Mouse (Mus musculus): Measurements from ENCODE around the gene Dock11.

Gene Dock11

DNA sequence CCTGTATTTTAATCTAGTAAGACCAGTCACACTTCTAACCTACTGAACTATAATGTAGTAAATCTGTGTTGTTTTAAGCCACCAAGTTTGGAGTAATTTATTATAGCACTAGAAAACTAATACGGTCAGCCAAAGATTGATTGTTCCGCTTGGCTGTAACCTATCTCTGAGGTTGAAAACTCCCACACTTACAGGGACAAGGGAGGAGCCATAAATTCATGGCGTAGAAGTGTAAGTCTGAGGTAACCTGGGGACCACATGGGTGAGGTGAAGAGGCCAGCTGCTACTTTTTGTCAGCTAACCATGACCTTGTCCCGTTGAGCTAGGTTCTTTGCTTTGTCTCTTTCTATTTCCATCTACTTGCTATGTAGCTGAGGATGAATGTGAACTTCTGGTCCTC, 61.5 kb downstream of the Dock11 start:
- DNase-seq (ENCODE audit: low spot score in 2 of 2) = no peak

DNA sequence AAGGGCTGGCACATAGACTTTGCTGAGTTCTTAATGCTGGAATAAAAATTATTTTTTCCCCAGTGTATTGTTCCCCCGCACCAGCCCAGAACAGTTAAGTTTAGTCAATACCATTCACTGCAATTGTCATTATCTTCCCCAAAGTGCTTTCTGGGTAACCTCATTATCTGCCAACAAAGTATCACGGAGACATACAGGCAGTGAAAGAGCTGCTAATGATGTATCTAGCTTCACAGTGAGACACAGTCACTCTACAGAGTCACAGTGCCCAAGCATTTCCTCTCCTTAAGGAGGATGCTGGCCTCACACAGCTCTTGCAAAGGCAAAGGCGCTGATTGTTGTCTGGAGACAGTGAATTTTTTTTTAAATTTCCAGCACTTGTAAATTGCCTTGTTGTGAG, 63.3 kb downstream of the Dock11 start:
- no peak for DNase-seq (ENCODE audit: low spot score in 2 of 2)

DNA sequence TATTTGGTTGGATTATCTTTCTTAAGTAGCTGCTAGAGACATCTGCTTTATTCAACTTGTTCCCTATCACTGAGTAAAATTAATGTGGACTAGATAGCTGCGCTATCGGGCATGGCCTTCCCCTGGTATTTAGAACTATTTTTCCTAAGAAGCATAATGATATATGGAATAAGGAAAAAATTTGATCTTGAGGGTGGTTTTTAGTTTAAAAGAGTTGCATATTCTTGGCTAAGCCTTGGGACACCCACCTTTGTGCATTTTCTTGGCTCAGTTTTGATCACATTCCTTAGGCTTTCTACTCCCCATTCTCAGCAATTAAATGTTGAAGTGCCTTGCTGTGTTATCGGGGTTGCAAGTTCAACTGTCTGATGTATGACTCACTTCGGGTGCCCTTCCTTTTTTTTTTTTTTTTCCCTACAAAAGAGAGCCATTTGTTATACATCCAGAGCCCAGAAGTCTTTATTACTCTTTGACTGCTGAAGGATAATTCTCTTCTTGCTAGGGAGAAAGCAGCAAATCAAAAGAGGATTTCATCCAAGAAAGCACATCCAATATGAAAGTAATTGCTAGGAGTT, 64.0 kb downstream of the Dock11 start:
- DNase-seq (ENCODE audit: low spot score in 2 of 2) = no peak

DNA sequence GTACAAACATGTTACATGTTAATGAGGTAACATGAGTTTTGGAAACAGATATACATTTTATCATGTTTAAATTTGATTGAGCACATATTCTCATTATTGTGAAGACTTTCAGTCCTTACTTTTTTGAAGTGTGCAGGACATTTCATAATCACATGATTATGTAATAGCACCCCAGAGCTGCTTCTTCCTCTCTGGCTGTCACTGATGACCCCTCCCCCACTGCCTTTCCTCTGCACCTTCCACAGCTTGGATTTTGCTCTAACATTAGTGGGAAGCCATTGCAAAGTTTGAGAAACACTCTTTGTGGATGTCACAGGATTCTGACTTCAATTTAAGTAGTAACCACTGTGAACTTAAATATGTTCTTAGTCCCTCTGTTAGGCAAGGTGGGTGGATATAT, 67.6 kb downstream of the Dock11 start:
- no peak for DNase-seq (ENCODE audit: low spot score in 2 of 2)

DNA sequence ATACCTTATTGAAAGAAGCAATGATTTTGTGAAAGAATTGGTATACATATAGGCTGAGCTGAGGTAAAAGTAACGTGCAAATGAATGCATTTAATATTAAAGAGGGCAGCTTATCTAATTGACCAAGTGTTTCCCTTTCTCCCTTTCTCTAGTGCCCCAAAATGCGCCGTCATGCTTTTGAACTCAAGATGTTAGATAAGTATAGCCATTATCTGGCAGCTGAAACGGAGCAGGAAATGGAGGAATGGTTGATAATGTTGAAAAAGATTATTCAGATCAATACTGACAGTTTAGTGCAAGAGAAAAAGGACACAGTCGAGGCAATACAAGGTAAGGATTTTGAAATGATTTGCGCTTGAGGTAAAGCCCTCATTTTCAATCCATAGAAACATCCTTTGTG, 74.5 kb downstream of the Dock11 start:
- no peak for DNase-seq (ENCODE audit: low spot score in 2 of 2)

DNA sequence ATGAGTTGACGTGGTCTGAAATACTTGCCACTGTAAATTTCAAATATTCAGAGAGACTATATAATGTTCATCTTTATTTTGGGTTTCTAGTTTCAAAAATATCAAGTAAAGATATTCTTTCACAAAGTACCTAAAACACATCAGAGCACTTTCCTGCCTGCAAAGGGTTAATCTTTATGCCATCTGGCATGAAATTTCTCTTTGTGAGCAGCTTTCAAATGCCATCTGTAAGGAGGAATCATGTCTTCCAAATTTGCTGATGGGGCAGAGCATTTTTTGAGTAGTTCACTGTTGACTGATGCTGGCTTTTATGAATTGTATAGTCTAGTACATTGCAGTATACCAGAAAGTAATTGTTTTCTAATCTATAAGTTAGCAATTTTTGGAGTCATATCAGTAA, 80.6 kb downstream of the Dock11 start:
- DNase-seq (ENCODE audit: low spot score in 2 of 2) = no peak

DNA sequence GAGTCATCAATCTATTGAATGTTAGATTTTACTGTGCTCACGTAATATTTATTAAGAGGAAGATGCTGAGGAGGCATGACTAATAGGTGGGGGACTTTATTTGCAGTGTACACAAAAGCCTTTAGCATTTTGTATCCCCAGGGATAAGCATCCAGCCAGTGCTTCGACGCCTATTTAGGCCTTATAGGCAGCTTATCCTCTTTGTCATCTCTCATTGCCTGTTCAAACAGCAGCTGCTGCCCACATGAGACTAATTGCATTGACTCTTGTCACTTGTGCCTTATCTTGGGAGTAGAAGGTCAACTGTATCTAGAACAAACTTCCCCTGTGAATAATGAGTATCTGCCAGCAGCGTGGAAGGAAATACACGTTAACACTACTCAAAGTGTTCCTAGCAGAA, 88.0 kb downstream of the Dock11 start:
- DNase-seq (ENCODE audit: low spot score in 2 of 2) = no peak

DNA sequence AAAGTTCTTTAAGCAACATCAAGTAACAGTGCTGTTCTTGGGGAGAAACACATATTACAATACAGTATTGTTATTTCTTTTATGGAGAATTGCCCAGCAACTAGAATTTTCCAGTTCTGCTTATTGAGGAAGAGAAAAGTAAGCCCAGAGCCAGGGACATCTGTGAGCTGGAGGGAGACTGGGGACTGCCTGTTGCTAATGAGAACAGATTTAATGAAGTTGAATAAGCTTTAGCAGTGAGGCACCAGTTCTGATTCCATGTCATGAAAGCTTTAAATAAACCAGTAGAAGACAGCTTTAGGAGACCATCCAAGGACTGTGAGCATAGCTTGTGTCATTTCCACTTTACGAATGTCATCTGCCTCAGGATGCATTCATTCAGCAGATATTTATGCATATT, 99.3 kb downstream of the Dock11 start:
- no peak for DNase-seq (ENCODE audit: low spot score in 2 of 2)

DNA sequence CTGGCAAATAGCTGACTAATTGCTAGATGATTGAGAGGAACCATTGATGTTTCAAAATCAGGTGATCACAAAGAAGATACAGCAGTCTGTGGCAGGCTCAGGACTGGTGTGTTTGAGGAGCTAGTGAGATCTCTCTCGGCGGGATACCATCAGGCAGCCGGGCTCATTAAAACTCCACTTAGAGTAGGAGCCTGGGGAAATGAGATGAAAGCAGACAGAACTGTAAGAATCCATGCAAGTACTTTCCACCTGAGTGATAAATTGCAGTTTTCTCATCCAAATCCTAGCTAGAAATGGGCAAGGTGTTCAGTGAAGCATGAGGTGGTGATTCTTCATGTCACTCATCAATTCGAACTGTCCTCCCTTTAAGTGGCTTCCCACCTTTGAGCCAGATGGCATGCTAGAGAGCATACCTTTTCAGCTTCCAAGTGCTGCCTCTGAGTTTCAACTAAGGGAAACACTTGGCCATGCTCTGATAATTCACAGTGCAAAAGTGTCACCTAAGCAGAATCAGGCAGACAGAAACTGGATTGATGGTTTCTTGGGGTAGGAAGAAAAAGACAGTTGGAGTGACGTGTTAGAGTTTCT, 102.0 kb downstream of the Dock11 start:
- no peak for DNase-seq (ENCODE audit: low spot score in 2 of 2)

DNA sequence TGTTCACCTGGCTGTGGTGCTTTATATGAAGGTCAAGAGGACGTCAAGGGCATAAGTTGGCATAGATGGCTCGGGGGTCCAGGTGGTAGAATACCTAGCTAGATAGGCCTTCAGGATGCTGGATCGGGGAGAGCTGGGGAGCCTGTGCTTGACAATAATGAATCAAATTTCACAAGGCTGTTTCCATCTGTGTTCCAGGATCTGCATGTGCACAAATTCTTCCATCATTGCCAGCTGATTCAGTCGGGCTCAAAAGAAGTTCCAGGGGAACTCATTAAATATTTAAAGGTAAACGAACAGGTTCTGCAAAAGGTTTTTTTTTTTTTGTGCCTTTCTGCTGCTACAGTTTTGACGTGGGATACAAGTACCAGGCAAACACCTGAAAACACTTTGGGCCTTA, 105.6 kb downstream of the Dock11 start:
- DNase-seq (ENCODE audit: low spot score in 2 of 2) = no peak

DNA sequence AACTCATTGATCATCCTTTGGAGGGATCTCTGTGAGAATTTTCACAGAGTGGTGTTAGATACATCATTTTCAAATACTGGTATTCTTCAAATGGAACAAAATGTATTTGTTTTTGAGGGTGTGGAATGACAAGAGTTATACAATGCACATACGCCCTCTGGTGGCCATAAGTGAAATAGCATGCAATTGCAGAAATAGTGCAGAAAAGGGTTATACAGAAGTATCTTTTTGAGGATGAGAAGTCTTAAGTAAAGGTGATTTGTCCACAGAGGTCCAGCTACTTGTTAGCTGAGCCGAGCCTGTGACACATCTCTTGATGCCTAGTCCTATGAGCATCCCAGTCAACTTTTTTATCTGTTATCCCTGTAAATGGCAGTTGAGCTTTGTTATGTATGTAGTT, 108.4 kb downstream of the Dock11 start:
- DNase-seq (ENCODE audit: low spot score in 2 of 2) = no peak

DNA sequence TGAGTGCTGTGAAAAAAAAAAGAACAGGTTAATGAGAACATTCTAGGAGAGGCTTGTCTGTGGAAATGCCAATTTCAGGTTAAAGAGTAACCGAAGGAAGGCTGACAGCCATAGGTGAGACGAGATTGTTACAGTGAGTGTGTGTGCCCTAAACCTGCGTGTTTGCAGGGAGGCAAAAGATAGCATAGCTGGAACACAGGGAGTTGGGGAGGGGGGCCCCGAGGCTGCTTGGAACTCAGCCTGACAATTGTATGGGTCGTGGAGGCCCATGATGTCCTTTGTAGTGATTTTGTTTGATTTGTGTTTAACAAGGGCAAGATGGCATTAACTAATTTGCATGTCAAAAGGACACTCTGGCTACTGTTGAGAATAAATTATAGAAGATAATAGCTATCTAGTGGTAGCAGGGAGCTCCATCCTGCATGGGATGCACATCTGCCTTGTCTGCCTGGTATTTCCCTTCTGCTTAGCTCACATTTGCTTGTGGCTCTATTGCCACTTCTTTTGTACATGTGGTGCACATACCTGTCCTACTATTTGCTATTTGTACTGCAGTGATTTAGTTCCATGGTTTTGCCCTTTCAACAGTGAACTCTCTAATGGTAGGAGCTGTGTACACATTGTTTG, 109.3 kb downstream of the Dock11 start:
- no peak for DNase-seq (ENCODE audit: low spot score in 2 of 2)

DNA sequence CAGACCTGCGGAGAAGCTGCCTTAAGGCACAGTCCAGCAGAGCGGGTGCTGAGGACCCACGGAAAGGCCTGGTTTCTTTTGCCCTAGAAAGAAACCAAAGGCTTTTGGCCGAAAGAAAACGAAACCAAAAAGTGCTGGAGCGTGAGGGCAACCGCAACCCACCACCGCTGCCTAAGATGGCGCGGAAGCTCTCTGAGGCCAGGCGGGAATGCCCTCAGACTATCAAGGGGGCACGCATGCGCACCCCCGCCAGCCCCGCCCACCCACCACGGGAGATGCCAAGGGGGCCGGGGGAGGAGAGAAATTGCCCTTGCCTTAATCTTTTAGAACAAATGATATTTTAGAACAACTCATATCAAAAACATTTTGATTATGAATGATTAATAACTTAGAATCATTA, 137.0 kb downstream of the Dock11 start:
- no peak for DNase-seq (ENCODE audit: low spot score in 2 of 2)

DNA sequence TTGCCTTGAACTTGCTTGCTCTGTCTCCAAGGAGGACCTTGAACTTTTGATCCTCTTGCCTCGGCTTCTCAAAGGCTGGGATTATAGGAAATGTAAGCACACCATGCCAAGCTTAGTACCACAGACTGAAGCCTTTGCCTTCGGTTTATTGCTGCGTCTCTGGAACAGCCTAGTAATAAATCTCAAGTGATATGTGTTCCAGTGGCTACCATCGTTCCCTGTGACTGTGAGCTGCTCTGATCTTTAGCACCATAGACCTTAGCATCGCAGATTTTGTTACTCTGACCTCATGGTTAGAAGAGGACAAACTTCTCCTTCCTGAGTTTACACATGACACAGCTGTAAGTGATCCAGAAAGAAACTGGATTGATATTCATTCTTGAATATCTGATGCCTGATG, 142.5 kb downstream of the Dock11 start:
- DNase-seq (ENCODE audit: low spot score in 2 of 2) = no peak

DNA sequence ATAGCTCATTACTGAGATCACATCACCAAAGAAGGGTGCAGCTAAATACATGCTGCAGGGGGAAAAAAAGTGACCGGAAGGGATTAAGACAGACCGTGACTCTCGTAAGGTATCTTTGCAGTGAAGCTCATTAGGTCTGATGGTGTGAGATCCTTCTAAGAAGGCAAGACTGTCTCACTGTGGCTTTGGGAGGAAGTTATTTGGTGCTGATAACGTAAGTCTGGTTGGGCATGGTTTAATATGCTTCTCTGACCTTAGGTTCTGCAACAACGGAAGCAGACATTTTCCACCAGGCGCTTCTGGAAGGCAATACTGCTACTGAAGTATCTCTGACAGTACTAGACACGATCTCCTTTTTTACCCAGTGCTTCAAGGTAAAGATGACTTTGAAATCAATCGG, 145.4 kb downstream of the Dock11 start:
- DNase-seq (ENCODE audit: low spot score in 2 of 2) = no peak

DNA sequence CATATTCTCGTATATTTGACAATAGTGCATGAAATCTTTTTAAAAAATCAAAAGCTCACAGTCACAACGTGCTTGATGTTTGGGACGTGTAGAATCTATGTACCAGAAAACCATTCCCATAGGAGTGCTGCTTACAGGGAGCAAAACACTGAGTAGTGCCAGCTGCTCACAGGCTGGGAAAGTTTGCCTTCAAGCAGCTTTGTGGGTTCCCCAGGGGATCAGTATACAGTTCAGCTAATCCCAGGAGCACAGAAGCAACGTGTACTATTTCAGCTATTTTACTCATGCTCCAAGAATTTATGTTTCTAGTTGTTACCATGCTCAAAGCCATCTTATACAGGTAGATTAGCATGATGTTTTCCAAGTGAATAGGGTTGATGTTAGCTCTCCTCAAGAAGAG, 157.1 kb downstream of the Dock11 start:
- no peak for DNase-seq (ENCODE audit: low spot score in 2 of 2)

DNA sequence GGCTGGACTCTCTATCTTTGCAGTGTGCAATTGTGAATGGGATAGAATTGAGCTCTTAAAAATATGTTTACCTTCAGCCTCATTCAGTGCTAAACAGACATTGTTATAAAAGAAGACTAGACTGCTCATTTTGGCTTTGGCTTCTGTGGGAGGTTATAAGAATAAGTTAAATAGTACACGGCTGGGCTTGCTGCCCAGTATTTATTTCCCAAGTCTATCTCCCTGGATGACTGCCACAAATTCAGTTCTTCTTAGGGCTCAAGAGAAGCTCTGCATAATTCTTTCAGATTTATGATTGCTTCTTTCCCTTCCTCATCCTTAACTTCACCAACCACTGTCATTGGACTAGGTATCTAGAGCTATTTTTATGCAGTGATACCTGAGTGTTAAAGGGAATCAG, 158.8 kb downstream of the Dock11 start:
- DNase-seq (ENCODE audit: low spot score in 2 of 2) = no peak

DNA sequence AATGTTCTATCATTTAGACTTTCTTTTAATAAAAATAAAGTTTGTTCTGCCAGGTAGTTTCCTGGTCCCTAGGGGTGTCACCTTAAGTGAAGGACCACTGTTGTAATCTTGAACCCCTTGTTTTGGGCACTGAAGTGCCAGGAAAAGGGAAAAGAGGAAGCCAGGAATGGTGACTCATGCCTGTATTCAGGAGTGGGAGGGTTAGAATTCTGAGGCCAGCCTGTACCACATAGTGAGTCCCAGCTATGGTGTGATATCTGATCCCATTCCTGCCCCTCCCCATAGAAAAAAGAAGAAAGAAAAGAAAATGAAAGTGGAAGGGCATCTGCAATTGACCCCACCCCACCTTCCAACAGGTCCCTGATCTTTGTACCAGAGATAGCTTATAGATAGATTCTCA, 161.7 kb downstream of the Dock11 start:
- DNase-seq (ENCODE audit: low spot score in 2 of 2) = no peak

DNA sequence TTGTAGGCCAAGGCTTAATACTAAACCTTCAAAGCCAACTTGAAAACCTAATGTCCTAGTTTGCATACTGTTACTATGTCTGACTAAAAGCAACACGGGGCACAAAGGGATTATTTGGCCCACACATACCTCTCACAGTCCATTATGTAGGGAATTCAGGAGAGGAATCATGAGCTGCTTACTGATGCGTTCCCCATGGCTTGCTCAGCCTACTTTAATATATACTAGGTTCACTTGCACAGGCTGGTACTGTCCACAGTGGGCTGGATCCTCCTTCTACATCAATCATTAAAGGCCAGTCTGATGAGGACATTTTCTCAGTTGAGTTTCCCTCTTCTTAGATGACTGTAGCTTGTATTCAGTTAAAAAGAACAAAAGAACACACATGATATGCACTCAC, 185.4 kb downstream of the Dock11 start:
- DNase-seq (ENCODE audit: low spot score in 2 of 2) = no peak

DNA sequence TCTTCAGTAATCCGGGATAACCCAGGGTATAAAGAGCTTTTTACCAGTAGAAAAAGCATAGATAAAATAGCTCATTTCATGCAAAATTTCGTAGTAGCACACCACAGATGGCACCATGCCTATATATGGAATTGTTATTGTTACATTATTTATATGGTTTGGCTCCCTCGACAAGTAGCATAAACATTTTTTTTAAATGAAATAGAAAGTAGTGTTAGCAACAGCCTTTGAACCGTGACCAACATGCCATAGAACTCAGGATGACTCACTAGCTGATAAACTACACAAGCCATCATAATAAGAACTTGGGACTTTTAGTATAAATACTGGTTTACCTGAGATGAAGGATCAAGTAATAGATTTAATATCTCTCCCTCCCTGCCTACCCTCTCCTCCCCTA, 188.5 kb downstream of the Dock11 start:
- no peak for DNase-seq (ENCODE audit: low spot score in 2 of 2)

DNA sequence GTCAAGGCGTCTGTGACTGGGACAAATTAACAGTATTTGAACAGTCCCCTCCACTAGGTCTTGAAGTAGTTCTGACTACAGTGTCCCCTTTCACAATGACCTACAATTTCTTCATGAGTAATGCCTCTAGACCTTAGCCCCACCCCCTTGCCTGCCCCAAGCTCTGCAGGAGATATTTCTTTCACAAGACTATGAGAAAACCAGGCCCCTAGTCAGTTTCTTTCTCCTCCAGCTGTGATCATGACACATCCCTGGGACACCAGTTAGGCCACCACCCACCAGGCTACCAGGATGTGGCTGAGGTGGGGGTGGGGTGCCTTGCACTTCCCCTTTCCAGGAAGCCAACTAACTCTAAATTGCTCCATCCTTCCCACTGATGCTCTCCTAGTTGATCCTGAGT, 194.3 kb downstream of the Dock11 start:
- no peak for DNase-seq (ENCODE audit: low spot score in 2 of 2)

DNA sequence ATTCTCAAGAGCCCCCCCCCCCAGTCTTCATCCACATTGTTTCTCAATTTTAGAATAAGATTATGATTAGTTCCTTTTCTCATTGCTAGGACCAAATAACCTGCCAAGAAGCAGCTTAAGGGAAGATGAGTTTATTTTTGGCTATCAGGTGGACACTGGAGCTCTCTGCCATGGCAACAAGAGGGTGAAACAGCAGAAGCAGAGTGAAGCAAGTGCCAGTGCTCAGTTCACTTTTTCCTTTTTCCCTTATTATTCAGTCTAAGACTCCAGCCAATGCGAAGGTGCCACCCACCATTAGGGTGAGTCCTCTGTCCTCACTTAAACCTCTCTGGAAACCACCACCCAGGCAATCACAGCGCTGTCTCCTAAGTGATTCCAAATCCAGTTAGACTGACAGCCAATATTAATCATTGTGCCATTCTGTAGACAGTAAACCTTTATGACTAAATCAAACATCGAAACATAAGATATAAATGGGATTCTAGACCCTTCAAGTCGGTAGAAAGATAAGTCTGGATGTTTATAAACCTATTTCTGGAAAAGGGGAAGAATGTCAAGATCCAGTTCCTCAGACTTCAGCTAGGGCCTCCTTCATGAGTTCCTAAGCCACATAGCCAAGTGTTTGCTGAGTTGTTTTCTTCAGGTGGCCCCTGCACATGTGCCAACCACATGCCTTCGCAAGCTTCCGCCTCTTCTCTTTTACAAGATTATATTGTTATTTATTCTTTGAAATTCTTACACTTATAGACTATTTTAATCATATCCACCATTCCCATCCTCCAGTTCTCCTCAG, 200.0 kb downstream of the Dock11 start:
- DNase-seq (ENCODE audit: low spot score in 2 of 2) = no peak

DNA sequence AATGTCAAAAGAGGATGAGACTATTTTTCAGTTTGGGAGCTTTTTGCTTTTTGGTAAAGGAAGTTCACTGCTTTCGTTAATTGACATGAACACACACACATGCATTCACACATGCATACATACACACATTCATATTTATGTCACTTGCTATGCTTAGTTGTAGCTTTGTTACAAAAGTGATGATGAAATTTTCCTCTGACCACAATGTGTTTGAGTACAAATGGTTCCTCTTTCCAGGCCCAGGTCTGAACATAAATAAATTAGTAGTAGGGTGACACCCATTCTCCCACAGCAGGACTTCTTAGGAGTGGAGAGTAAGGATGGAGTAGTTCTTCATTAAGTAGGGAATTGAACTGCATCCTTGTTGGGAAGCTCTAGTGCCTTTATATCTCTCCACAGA, 212.3 kb downstream of the Dock11 start:
- DNase-seq (ENCODE audit: low spot score in 2 of 2) = no peak
